Mouse (Mus musculus) MEL (cell line): ENCODE measurements around the gene Lix1. TPM values are rescaled to one million over a fixed set of nuclear protein-coding genes. Genes with fewer than 3 reads are reported as not detected.

Source experiments
- DNase-seq: peaks from one replicate; pipeline ENCODE4 v3.0.0; 2011; ENCODE audit warnings: low read depth, low spot score
- H3K27ac ChIP-seq: 2 replicates; pipeline ENCODE4 v1.5.1; 2012; ENCODE audit warnings: low read depth, mild to moderate bottlenecking, control low read depth, low read length, moderate library complexity; ENCODE audit not compliant: control insufficient read depth
- H3K27me3 ChIP-seq, 2 experiments: fragments of 150-350 bp in 1 of 2; sonication (generic) in 1 of 2; 2 replicates each; pipeline ENCODE4 v1.6.1; 2012; ENCODE audit warnings: low read length in 2 of 2, mild to moderate bottlenecking in 2 of 2, improper control_type of control experiment in 1 of 2, moderate library complexity in 1 of 2; ENCODE audit not compliant: insufficient read depth in 2 of 2, control insufficient read depth in 1 of 2
- H3K36me3 ChIP-seq, 2 experiments: 2 replicates each; pipeline ENCODE4 v1.6.1; 2012 to 2014; ENCODE audit warnings: low read length in 2 of 2, improper control_type of control experiment in 1 of 2, inconsistent platforms in 1 of 2, mild to moderate bottlenecking in 1 of 2; ENCODE audit not compliant: insufficient read depth in 2 of 2, control insufficient read depth in 1 of 2
- H3K4me1 ChIP-seq, 2 experiments: fragments of 150-350 bp in 1 of 2; sonication (generic) in 1 of 2; 2 replicates each; pipeline ENCODE4 v1.6.1; 2012; ENCODE audit warnings: low read length in 2 of 2, improper control_type of control experiment in 1 of 2, mild to moderate bottlenecking in 1 of 2; ENCODE audit not compliant: insufficient read depth in 2 of 2, control insufficient read depth in 1 of 2
- H3K4me3 ChIP-seq, 2 experiments: fragments of 150-350 bp in 1 of 2; sonication (generic) in 1 of 2; 2 replicates each; pipeline ENCODE4 v1.5.1; 2012; ENCODE audit warnings: low read depth in 2 of 2, low read length in 2 of 2, mild to moderate bottlenecking in 2 of 2, moderate library complexity in 2 of 2, control low read depth in 1 of 2, improper control_type of control experiment in 1 of 2; ENCODE audit not compliant: control insufficient read depth in 1 of 2, insufficient read depth in 1 of 2
- H3K79me2 ChIP-seq: 2 replicates; pipeline ENCODE4 v1.6.1; 2012; ENCODE audit warnings: mild to moderate bottlenecking, low read length, moderate library complexity; ENCODE audit not compliant: control insufficient read depth, poor library complexity, insufficient read depth
- H3K9ac ChIP-seq: 2 replicates; pipeline ENCODE4 v1.6.1; 2012; ENCODE audit warnings: low read depth, mild to moderate bottlenecking, control low read depth, low read length, moderate library complexity; ENCODE audit not compliant: control insufficient read depth, poor library complexity, severe bottlenecking
- H3K9me3 ChIP-seq: fragments of 150-350 bp; sonication (generic); replicated peaks from 2 replicates; pipeline ENCODE4 v1.6.1; 2012; ENCODE audit warnings: mild to moderate bottlenecking, low read length, improper control_type of control experiment, moderate library complexity; ENCODE audit not compliant: insufficient read depth
- E2F4 ChIP-seq: IDR thresholded peaks from 2 replicates; pipeline ENCODE4 v1.6.1; 2011; ENCODE audit warnings: low read depth, low read length, improper control_type of control experiment, borderline replicate concordance
- ETS1 ChIP-seq: IDR thresholded peaks from 2 replicates; pipeline ENCODE4 v1.6.1; 2012; ENCODE audit warnings: low read depth, mild to moderate bottlenecking, inconsistent platforms, low read length, improper control_type of control experiment, moderate library complexity
- GABPA ChIP-seq: IDR thresholded peaks from 2 replicates; pipeline ENCODE4 v1.6.1; 2012; ENCODE audit warnings: low read depth, mild to moderate bottlenecking, inconsistent platforms, low read length, improper control_type of control experiment, moderate library complexity
- KAT2A ChIP-seq: conservative IDR thresholded peaks from 2 replicates; pipeline ENCODE4 v1.6.1; 2012; ENCODE audit warnings: low read depth, low read length, improper control_type of control experiment, inconsistent platforms
- MEF2A ChIP-seq: IDR thresholded peaks from 2 replicates; pipeline ENCODE4 v1.6.1; 2014; ENCODE audit warnings: low read depth, mild to moderate bottlenecking, inconsistent platforms, low read length, improper control_type of control experiment; ENCODE audit not compliant: poor library complexity, insufficient replicate concordance, severe bottlenecking; ENCODE audit errors: extremely low read depth
- MYB ChIP-seq: IDR thresholded peaks from 2 replicates; pipeline ENCODE4 v1.6.1; 2011; ENCODE audit warnings: mild to moderate bottlenecking, low read depth, low read length, improper control_type of control experiment
- POLR2AphosphoS2 ChIP-seq: IDR thresholded peaks from 2 replicates; pipeline ENCODE4 v1.6.1; 2011; ENCODE audit warnings: low read length, improper control_type of control experiment
- RCOR1 ChIP-seq: IDR thresholded peaks from 2 replicates; pipeline ENCODE4 v1.6.1; 2012; ENCODE audit warnings: low read depth, mild to moderate bottlenecking, inconsistent platforms, low read length, improper control_type of control experiment
- UBTF ChIP-seq: IDR thresholded peaks from 2 replicates; pipeline ENCODE4 v1.6.1; 2012; ENCODE audit warnings: low read depth, mild to moderate bottlenecking, inconsistent platforms, low read length, improper control_type of control experiment, moderate library complexity, borderline replicate concordance; ENCODE audit not compliant: insufficient read depth
- USF2 ChIP-seq, 2 experiments: IDR thresholded peaks; 2 replicates each; pipeline ENCODE4 v1.6.1; 2011 to 2012; ENCODE audit warnings: improper control_type of control experiment in 2 of 2, low read length in 2 of 2, borderline replicate concordance in 1 of 2, inconsistent platforms in 1 of 2, low read depth in 1 of 2, mild to moderate bottlenecking in 1 of 2; ENCODE audit not compliant: insufficient read depth in 1 of 2
- ZKSCAN1 ChIP-seq: IDR thresholded peaks from 2 replicates; pipeline ENCODE4 v1.6.1; 2012; ENCODE audit warnings: low read depth, mild to moderate bottlenecking, inconsistent platforms, low read length, improper control_type of control experiment, moderate library complexity
- ZNF384 ChIP-seq: IDR thresholded peaks from 2 replicates; pipeline ENCODE4 v1.6.1; 2012; ENCODE audit warnings: low read depth, mild to moderate bottlenecking, inconsistent platforms, low read length, improper control_type of control experiment
- polyA plus RNA-seq, 2 experiments: library from polyadenylated mRNA; stranded (reverse) in 1 of 2; unstranded in 1 of 2; fragments of >175 nt in 1 of 2; fragments of >200 nt in 1 of 2; gene quantifications; 2 replicates each; pipeline versions ENCODE4 v1.2.1 to v1.2.4; 2012; ENCODE audit warnings: low replicate concordance in 2 of 2, low read depth in 1 of 2; ENCODE audit not compliant: insufficient read length in 2 of 2, insufficient read depth in 1 of 2, missing spikeins in 1 of 2
- total RNA-seq: library from RNA; depleted of rRNA; stranded (reverse); fragments of 300-350 nt; gene quantifications from 2 replicates; pipeline ENCODE4 v1.2.3, GENCODE M21; 2012; rRNA removed

Lix1 gene
- total and polyA plus RNA-seq, 3 experiments, result not detected

DNA sequence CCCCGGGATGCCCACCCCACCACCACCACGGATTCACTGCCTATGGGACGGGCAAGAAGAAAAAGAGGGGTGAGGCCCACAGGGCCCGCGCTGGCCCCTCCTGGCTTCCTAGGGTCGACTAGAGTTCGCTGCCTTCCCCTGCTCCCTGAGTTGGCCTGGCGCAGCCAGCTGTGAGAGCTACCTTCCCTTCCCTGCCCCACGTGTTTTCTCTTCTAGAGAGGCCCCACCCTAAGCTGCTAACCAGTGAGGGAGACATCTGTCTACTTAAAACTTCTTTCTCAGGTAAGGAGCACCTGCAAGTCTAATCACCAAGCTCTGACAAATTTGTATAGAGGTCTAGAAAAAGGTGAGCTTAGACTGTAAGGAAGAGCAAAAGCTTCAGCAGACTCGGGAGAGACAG, 104.2 kb downstream of the Lix1 start:
- no peak for DNase-seq
- Histone ChIP-seq H3K4me3 (no peak overlapping the region), H3K9ac (no peak overlapping the region), H3K79me2 (no peaks in the 10 kb centered on the region), H3K9me3 (no peaks in the 10 kb centered on the region; the same call in 1 of the 2 replicates), H3K27ac (no peak overlapping the region), H3K27me3 (no peaks in the 10 kb centered on the region), H3K4me1 (no peaks in the 10 kb centered on the region), H3K36me3 (no peaks in the 10 kb centered on the region)
- TF ChIP-seq ZNF384, result no peak
- TF ChIP-seq RCOR1, result no peak
- no peak for TF ChIP-seq MYB
- no peak for TF ChIP-seq USF2 (IDR thresholded peaks at IDR 0.05; ENCODE audit: borderline replicate concordance in 1 of 2, insufficient read depth in 1 of 2, low read depth in 1 of 2, low read length in 2 of 2)
- no peak for TF ChIP-seq ETS1
- TF ChIP-seq E2F4, result no peak
- no peak for TF ChIP-seq ZKSCAN1
- no peak for TF ChIP-seq KAT2A
- TF ChIP-seq GABPA, result no peak
- TF ChIP-seq POLR2AphosphoS2, result no peak
- TF ChIP-seq UBTF, result no peak
- TF ChIP-seq MEF2A, result no peak
- TF ChIP-seq, all 39 proteins: peak for 0

Other genes with a start within 250 kb of the Lix1 start
- 45.3 and 47.3 TPM in 2 replicates for gene Riok2, start 28.4 kb upstream of the Lix1 start, total RNA-seq
- 10 to 100 TPM in 1 of 2 experiments, not detected in 1; 43.3 TPM for gene Riok2, start 28.4 kb upstream of the Lix1 start, polyA plus RNA-seq
- gene Lnpep, start 222.4 kb downstream of the Lix1 start, total RNA-seq, result 20.7 and 25.1 TPM in 2 replicates
- gene Lnpep, start 222.4 kb downstream of the Lix1 start, polyA plus RNA-seq, result 100 to 1,000 TPM in 1 of 2 experiments, 10 to 100 TPM in 1; 10.0 to 773 TPM